Mouse (Mus musculus) telencephalon, adult 2 months (tissue): ENCODE data around the gene Olfr199.
"Not testable (repeated sequence)": the region's sequence is repeated elsewhere in the genome, so short reads cannot be mapped to it uniquely, and the experiment has no call there.

Experiments
- DNase-seq: peaks from one replicate; pipeline ENCODE4 v3.0.0-alpha.2; 2011; ENCODE audit warnings: low read depth, low spot score

The Olfr199 gene

DNA sequence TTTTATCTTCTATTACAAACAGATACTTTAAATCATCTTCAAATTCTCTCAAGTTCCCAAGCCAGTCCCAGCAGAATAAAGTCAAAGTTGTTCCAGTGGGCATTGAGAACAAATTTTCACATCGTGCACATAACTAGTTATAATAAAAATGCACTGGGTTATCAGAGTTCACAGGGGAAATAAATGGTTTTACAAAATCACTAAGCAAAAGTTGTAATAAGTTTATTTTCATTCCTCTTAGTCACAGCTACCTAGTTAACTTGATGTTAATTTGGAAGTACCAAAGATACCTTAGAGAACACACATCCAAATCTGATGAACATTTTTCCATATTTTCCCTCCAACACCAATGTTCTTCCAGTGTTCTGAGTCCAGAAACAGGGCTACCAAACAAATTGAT is at the start of gene Olfr199:
TSS of gene Olfr199 (minus strand) at position 101 of the 400 bp plus-strand sequence.
- not testable (repeated sequence) for DNase-seq

GRCm38 (mm10) chr16:59269097-59269496 is 49.5 kb upstream of the Olfr199 start:
- not testable (repeated sequence) for DNase-seq

- no peak for DNase-seq
Measured at GRCm38 (mm10) chr16:59249684-59250083, 30.1 kb upstream of the Olfr199 start.

DNA sequence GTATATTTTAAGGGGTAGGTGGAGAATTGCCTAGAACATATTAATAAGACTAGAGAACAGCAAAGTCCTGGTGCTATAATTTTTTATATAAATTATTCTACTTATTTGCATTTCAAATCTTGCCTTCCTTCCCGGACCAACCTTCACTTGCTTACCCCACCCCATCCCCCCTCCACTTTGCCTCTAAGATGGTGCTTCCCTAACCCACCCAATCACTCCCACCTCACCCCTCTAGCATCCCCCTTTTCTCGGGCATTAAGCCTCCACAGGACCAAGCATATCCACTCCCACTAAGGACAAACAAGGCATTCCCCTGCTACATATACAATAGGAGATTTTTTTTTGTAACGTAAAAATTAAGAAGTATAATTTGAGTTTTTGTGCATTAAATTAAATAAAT is 1.7 kb downstream of the Olfr199 start:
- not testable (repeated sequence) for DNase-seq

- DNase-seq: not testable (repeated sequence)
Measured at GRCm38 (mm10) chr16:59203433-59203832, 16.1 kb downstream of the Olfr199 start, which contains the start of gene Olfr198. Olfr198 (minus strand) TSS chr16:59203533.

- DNase-seq: no peak
Measured at GRCm38 (mm10) chr16:59170354-59170753, 49.2 kb downstream of the Olfr199 start, which contains the start of gene Olfr196. Olfr196 (minus strand) TSS chr16:59170454.
